Mouse (Mus musculus): ENCODE data around the gene Lrrc23. TPM values are rescaled to one million over a fixed set of nuclear protein-coding genes. Genes with fewer than 3 reads are reported as not detected.

The Lrrc23 gene
- polyA plus RNA-seq, 1 experiment from 2014 or later = 0.13 TPM

DNA sequence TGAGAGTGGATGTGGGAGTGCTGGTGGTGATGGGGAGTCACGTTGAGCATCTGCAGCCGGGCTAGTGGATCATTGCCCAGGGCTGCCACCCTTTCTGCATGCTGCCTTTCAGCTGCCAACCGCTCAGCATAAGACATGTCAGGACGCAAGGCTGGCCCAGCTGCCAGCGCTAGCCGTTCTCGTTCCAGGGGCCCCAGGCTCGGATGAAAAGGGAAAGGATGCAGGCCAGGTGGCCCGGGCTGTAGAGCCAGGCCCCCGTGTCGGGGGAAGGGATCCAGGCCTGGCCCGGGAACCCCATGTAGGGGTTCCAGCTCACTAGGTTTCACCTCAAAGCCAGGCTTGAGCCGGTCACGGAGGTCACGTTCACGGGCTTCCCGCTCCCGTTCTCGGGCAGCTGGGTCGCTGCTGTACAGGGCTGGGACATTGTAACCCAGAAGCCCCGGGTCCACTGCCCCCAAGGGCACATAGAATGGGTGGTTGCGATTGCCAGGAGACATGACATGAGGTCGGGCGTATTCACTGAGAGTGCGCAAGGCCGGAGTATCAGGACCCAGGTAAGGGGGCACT, 34.7 kb downstream of the Lrrc23 start:
- peak overlapping the region; percentile 47 for H3K4me3 ChIP-seq (replicated peaks)
- peak overlapping the region; percentile 82 for H3K9ac ChIP-seq
- H3K9me3 ChIP-seq = no peaks in the 10 kb centered on the region
- H3K36me3 ChIP-seq = peaks cover 39% of the 10 kb centered on the region
- H3K27me3 ChIP-seq (replicated peaks) = no peaks in the 10 kb centered on the region
- peak overlapping the region; percentile 96 for H3K4me2 ChIP-seq (replicated peaks)
- H3K4me1 ChIP-seq (replicated peaks) = peaks cover 30% of the 10 kb centered on the region
- 73% methylated on average over 26 of the region's 26 CpGs for WGBS
- ATAC-seq = no peak
- peak overlapping the region; percentile 87; the same call in 1 of the 2 replicates for H3K27ac ChIP-seq

DNA sequence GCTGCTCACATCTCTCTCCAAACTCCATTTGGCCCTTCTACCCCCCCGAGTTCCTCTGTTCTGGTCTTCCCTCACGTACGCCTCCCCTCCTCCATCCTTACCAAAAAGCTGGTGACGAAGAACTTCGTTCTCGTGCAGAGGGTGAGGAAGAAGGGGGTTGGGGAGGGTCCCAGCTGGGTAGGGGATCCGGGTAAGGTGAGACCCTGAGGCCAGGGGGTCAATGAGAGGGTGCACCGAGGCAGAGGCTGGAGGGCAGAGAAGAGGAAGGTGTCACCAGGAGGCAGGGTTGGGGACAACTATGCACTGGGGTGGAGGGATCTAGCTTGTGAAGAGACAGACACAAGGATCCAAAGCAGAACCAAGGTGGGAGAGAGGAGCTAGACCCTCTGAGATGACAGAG, 35.9 kb downstream of the Lrrc23 start:
- H3K36me3 ChIP-seq = peaks cover 32% of the 10 kb centered on the region
- H3K9me3 ChIP-seq = no peaks in the 10 kb centered on the region
- peaks cover 35% of the 10 kb centered on the region for H3K4me1 ChIP-seq (replicated peaks)
- H3K4me2 ChIP-seq (replicated peaks) = no peak overlapping the region
- ATAC-seq = no peak
- H3K4me3 ChIP-seq (replicated peaks) = no peak overlapping the region
- WGBS = 89% methylated on average over 8 of the region's 8 CpGs
- no peaks in the 10 kb centered on the region for H3K27me3 ChIP-seq (replicated peaks)
- H3K27ac ChIP-seq = no peak overlapping the region
- no peak overlapping the region for H3K9ac ChIP-seq

DNA sequence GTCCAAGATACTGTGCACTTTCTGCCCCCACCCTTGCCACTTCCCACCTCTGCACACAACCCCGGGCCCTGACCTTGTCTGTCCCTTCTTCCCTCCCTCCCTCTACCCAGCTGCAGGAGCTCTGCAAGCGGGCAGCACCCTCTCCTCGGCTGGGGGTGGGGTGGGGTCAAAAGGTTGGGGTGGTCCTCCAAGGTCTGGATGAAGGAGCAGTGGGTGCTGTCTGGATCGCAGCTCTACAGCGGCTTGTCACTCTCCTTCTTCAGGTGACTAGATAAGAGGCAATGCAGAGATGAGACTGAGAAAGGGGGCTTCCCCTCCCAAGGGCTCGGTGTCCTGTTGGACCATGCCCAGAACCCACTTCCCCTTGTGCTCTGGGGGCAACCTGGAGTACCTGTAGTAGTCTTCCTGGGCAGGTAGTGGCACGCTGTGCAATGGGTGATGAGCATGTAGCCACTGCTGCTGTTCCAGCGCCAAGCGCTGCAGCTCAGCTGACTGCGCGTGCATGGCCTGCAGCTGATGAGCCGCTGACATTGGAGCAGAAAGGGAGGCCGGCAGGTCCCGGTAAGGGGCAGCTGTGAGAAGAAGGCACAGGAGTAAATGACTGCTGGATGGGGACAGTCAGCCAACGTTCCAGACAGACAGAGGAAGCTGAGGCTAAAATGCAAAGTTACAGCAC, 36.5 kb downstream of the Lrrc23 start:
- ATAC-seq = no peak
- H3K27me3 ChIP-seq (replicated peaks) = no peaks in the 10 kb centered on the region
- H3K27ac ChIP-seq = no peak overlapping the region
- no peak overlapping the region for H3K9ac ChIP-seq
- peaks cover 37% of the 10 kb centered on the region for H3K4me1 ChIP-seq (replicated peaks)
- 90% methylated on average over 15 of the region's 15 CpGs for WGBS
- H3K9me3 ChIP-seq = no peaks in the 10 kb centered on the region
- H3K36me3 ChIP-seq = peaks cover 26% of the 10 kb centered on the region
- no peak overlapping the region for H3K4me3 ChIP-seq (replicated peaks)
- H3K4me2 ChIP-seq (replicated peaks) = no peak overlapping the region

DNA sequence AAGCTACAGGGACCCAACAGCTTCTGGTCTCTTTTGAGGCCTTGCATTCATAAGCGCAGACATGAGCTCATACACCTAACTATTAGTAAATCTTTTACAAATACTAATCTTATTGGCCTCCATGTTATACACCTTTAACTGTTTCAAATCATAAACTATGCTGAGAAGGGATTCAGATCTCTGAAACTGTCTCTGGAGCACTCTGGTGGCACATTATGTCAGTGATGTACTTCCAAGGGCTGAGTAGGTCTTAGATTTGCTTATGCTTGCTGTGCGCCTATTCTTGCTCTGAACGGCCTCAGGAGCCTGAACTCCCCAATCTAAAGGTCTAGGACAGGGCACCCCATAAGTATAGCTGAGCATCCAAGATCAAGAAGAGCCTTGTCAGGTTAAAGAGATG, 37.7 kb downstream of the Lrrc23 start:
- Histone ChIP-seq H3K27ac (peak overlapping the region; percentile 99), H3K4me1 (replicated peaks) (peaks cover 32% of the 10 kb centered on the region), H3K4me2 (replicated peaks) (peak overlapping the region; percentile 89), H3K9ac (peak overlapping the region; percentile 36), H3K4me3 (replicated peaks) (peak overlapping the region; percentile 59), H3K36me3 (peaks cover 15% of the 10 kb centered on the region), H3K27me3 (replicated peaks) (no peaks in the 10 kb centered on the region), H3K9me3 (no peaks in the 10 kb centered on the region)
- WGBS = 66% methylated on average over 3 of the region's 3 CpGs
- no peak for ATAC-seq

DNA sequence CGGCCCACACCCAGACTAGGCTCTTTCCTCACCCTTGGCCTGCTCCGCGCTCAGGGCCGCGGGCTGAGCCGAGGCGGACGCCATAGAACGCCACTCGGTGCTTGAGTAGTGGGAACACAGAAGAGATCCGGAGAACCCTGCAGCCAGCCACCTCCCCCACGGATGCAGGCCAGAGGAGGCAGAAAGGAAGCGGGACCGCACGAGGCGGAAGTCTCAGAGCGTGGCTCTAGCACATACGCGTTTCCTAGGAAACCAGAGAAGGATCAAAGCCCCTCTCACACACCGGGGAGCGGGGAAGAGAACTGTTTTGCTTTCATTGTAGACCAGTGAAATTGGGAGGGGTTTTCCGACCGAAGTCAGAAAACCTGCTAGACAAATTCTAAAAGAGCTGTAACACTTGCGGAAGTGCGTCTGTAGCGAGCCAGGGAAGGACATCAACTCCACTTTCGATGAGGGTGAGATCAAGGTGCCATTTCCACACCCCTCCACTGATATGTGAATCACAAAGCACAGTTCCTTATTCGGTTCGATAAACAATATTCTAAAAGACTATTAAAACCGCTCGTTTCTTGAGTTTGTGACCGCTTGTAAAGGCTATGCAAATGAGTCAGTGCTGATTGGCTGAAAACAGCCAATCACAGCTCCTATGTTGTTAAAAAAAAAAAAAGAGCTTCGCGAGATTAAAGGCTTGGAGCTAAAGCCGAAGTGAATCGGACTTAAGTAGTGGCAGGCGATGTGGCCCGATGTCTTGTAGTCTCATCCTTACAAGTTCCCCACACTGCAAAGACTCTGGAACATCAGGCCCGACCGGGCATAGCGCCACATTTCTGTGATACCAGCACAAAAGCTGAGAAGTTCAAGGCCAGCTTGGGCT, 38.4 kb downstream of the Lrrc23 start, which contains the start of gene Grcc10:
Grcc10 (minus strand) TSS at position 487 of the 874 bp plus-strand sequence.
- ATAC-seq = peak; percentile 78
- Histone ChIP-seq H3K4me3 (replicated peaks) (peak within 1 kb of the TSS; percentile 59), H3K36me3 (peaks cover 14% of the 10 kb centered on the region), H3K27me3 (replicated peaks) (no peaks in the 10 kb centered on the region), H3K27ac (peak within 1 kb of the TSS; percentile 99), H3K4me1 (replicated peaks) (peaks cover 25% of the 10 kb centered on the region), H3K9ac (peak within 1 kb of the TSS; percentile 80), H3K4me2 (replicated peaks) (peak within 1 kb of the TSS; percentile 89), H3K9me3 (no peaks in the 10 kb centered on the region)
- WGBS = under 1% methylated on average over 41 of the region's 41 CpGs

DNA sequence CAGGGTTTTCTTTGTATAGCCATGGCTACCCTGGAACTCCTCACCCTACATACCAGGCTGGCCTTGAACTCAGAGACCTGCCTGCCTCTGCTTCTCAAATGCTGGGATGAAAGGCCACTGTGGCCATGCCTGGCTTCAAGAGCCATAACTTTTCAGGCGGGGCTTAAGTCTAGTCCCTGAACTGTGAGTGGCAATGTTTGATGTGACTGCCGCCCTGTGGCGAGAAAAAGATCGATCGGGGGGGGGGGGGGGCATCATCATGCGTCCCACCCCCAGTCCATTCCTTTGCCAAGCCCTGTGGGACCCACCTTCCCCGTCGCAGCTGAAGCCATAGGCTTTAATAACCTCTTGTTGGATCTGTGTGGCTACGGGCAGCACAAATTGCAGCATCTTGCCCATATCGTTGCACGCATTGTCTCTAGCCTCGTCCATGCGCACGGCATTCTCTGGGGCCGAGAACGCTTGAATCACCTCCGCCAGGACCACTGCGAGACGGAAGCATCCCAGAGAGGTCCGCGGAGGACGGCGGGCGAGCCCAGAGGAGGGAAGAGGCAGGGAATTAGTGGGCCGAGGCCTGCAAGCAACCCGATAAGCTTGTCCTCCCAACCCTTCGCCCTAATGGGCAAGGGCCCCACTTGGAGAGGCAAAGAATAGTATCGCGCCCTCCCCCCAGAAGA, 39.2 kb downstream of the Lrrc23 start:
- ATAC-seq = peak; percentile 2
- under 1% methylated on average over 29 of the region's 29 CpGs for WGBS

DNA sequence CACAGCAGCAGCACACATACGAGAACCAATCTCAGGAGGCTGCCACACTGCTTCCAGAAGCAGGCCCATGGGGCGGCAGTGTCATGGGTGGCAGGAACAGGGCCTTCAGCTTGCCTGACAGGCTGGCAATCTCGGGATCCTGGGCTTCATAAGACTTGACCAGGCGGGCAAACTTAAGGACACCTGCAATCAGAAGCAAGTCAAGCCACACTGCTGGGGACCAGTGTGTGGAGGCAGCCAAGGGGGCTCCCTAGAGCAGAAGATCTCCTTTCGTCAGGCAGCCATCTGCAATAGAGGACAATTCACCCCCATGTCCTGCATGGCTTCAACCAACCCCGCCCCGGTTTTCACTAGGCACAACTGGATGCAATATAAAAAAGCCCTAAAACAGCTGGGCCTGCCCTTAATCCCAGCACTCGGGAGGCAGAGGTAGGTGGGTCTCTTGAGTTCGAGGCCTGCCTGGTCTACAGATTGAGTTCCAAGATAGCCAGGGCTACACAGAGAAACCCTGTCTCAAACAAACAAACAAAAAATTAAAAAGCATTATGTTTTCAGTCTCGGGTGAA, 40.2 kb downstream of the Lrrc23 start:
- 81% methylated on average over 10 of the region's 10 CpGs for WGBS
- H3K9ac ChIP-seq = no peak overlapping the region
- H3K4me2 ChIP-seq (replicated peaks) = peak overlapping the region; percentile 48

More for the DNA sequence above, 39.2 kb downstream of the Lrrc23 start:
- H3K4me1 ChIP-seq (replicated peaks) = peaks cover 21% of the 10 kb centered on the region
- peak overlapping the region; percentile 59 for H3K4me3 ChIP-seq (replicated peaks)
- H3K4me2 ChIP-seq (replicated peaks) = peak overlapping the region; percentile 89
- no peaks in the 10 kb centered on the region for H3K9me3 ChIP-seq
- peaks cover 14% of the 10 kb centered on the region for H3K36me3 ChIP-seq
- H3K27me3 ChIP-seq (replicated peaks) = no peaks in the 10 kb centered on the region
- H3K9ac ChIP-seq = peak overlapping the region; percentile 80
- H3K27ac ChIP-seq = peak overlapping the region; percentile 99

DNA sequence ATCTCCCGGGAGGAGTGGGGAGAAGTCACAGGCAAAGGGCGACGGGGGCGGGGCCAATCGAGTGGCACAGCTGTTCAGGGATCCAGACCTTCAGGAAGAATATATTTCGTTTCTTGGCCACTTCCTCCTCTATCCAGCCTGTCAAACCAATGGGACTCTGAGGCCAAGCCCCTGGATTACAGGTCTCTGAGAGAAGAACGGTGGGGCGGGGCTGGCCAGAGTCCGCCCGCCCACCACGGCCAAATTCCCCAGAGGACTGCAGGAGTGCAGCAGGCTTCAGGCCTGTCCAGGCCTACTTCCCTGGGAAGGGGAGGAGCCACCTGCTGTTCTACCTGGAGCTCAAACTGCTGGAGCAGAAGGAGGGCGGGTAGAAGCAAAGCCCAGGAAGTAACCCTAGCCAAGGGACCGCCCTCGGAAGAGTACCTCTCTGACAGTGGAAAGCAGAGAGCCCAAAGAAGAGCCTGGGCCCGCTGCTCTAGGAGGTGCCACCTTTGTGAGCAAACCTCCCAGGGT, 41.0 kb downstream of the Lrrc23 start, which contains the start of gene Ptpn6:
Ptpn6 (minus strand) TSS at position 204 of the 513 bp plus-strand sequence.
- peaks cover 14% of the 10 kb centered on the region for H3K4me1 ChIP-seq (replicated peaks)
- H3K4me2 ChIP-seq (replicated peaks) = peak within 1 kb of the TSS; percentile 48
- ATAC-seq = peak; percentile 86
- 15% methylated on average over 15 of the region's 15 CpGs for WGBS
- no peaks in the 10 kb centered on the region for H3K9me3 ChIP-seq
- H3K27me3 ChIP-seq (replicated peaks) = no peaks in the 10 kb centered on the region
- peak within 1 kb of the TSS; percentile 74 for H3K27ac ChIP-seq
- H3K9ac ChIP-seq = no peak within 1 kb of the TSS
- peak within 1 kb of the TSS; percentile 26 for H3K4me3 ChIP-seq (replicated peaks)
- peaks cover 7% of the 10 kb centered on the region; the same call in 1 of the 2 replicates for H3K36me3 ChIP-seq

More for the DNA sequence above, 40.2 kb downstream of the Lrrc23 start:
- Histone ChIP-seq H3K4me3 (replicated peaks) (no peak overlapping the region), H3K4me1 (replicated peaks) (peaks cover 14% of the 10 kb centered on the region), H3K27me3 (replicated peaks) (no peaks in the 10 kb centered on the region), H3K27ac (peak overlapping the region; percentile 74), H3K9me3 (no peaks in the 10 kb centered on the region), H3K36me3 (peaks cover 9% of the 10 kb centered on the region; the same call in 1 of the 2 replicates)
- ATAC-seq = no peak

DNA sequence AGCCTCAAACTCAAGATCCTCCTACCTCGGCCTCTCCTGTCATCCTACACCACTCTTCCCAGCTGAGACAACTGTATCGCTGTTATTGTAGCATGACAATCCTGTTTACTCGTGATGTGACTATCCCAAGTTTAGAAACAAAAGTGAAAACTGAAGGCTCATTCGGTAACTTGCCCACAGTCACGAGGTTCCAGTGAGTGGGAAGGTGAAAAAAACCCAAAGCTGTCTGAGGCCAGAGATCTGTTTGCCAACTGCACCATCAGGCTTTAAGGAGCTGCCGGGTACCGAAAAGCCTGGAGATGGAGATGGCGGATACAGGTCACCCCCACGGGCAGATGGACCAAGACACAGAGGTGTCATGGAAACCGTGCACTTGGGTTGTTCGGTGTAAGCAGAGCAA, 42.5 kb downstream of the Lrrc23 start:
- Histone ChIP-seq H3K36me3 (no peaks in the 10 kb centered on the region), H3K27me3 (replicated peaks) (no peaks in the 10 kb centered on the region), H3K4me2 (replicated peaks) (no peak overlapping the region), H3K4me3 (replicated peaks) (no peak overlapping the region), H3K9ac (no peak overlapping the region), H3K27ac (no peak overlapping the region), H3K9me3 (no peaks in the 10 kb centered on the region), H3K4me1 (replicated peaks) (peaks cover 21% of the 10 kb centered on the region)
- ATAC-seq = no peak
- WGBS = 93% methylated on average over 11 of the region's 11 CpGs

DNA sequence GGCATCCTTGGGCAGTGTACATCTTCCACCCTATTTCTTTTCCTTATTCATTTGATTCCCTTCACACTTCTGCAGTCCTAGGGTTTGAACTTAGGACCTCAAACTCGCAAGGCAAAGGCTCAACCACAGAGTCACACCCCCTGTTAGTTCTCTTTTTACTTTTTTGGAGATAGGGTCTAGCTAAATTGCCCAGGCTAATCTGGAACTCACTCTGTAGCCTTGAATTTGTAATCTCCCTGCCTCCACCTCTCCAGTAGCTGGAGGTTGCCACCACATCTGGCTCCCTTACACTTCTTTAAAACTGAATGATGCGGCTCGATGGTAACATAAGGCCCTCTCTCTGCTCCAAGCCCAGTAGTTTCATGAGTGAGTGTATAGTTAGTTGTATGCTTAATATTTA, 45.1 kb downstream of the Lrrc23 start:
- no peaks in the 10 kb centered on the region for H3K27me3 ChIP-seq (replicated peaks)
- ATAC-seq = no peak
- no peaks in the 10 kb centered on the region for H3K9me3 ChIP-seq
- no peak overlapping the region for H3K4me3 ChIP-seq (replicated peaks)
- H3K4me1 ChIP-seq (replicated peaks) = peaks cover 12% of the 10 kb centered on the region
- H3K36me3 ChIP-seq = no peaks in the 10 kb centered on the region
- 91% methylated on average over 3 of the region's 3 CpGs for WGBS
- no peak overlapping the region for H3K4me2 ChIP-seq (replicated peaks)
- no peak overlapping the region for H3K27ac ChIP-seq
- no peak overlapping the region for H3K9ac ChIP-seq

All from intestine, embryonic 15.5 days (tissue).